Mouse (Mus musculus) small intestine, adult 2 months (tissue): ENCODE data around the gene Osbpl11. TPM values are rescaled to one million over a fixed set of nuclear protein-coding genes. Genes with fewer than 3 reads are reported as not detected.

Experiments used
- H3K27ac ChIP-seq: fragments of 200-500 bp; 2 replicates; pipeline ENCODE4 v1.5.1; 2012; ENCODE audit warnings: low read depth, low read length, control low read depth, inconsistent platforms; ENCODE audit not compliant: insufficient read depth
- H3K27me3 ChIP-seq: fragments of 200-500 bp; 2 replicates; pipeline ENCODE4 v1.6.1; 2012; ENCODE audit warnings: mild to moderate bottlenecking, moderate library complexity, low read length, inconsistent platforms; ENCODE audit not compliant: control insufficient read depth, insufficient read depth
- H3K36me3 ChIP-seq: fragments of 200-500 bp; 2 replicates; pipeline ENCODE4 v1.6.1; 2012; ENCODE audit warnings: mild to moderate bottlenecking, low read length, control low read depth, inconsistent platforms; ENCODE audit not compliant: control insufficient read depth, insufficient read depth
- H3K4me1 ChIP-seq: fragments of 200-500 bp; 2 replicates; pipeline ENCODE4 v1.6.1; 2012; ENCODE audit warnings: low read length, inconsistent platforms, mixed read lengths; ENCODE audit not compliant: control insufficient read depth, insufficient read depth, insufficient read length
- H3K4me3 ChIP-seq: fragments of 200-500 bp; 2 replicates; pipeline ENCODE4 v1.5.1; 2012; ENCODE audit warnings: low read depth, mild to moderate bottlenecking, control low read depth, inconsistent platforms, low read length, moderate library complexity
- CTCF ChIP-seq: fragments of 200-500 bp; IDR thresholded peaks from 2 replicates; pipeline ENCODE4 v1.5.1; 2012; ENCODE audit warnings: low read depth, mild to moderate bottlenecking, control low read depth, inconsistent platforms, low read length, moderate library complexity, mixed read lengths; ENCODE audit not compliant: insufficient replicate concordance, insufficient read length; ENCODE audit errors: extremely low read depth
- POLR2A ChIP-seq: fragments of 200-500 bp; IDR thresholded peaks from 2 replicates; pipeline ENCODE4 v1.6.1; 2012; ENCODE audit warnings: low read depth, mild to moderate bottlenecking, control low read depth, inconsistent platforms, low read length, moderate library complexity
- WGBS: fragments of 180-500 bp; shearing (Covaris S2); methylation state at CpG from one replicate; pipeline ENCODE4 v1.1.7; 2018; 5-methylcytosine and 5-hydroxymethylcytosine counted together
- polyA plus RNA-seq: library from polyadenylated mRNA; depleted of rRNA; stranded (reverse); fragments of >200 nt; gene quantifications from 2 replicates; pipeline ENCODE4 v1.2.3, GENCODE M21; 2012; rRNA removed

Osbpl11 gene
- polyA plus RNA-seq, 1 experiment: 8.3 TPM

GRCm38 (mm10) chr16:33283079-33283478 lies 98.2 kb downstream of the Osbpl11 start:
- Histone ChIP-seq H3K4me3 (no peak overlapping the region), H3K27ac (no peak overlapping the region), H3K4me1 (no peaks in the 10 kb centered on the region), H3K27me3 (no peaks in the 10 kb centered on the region), H3K36me3 (peaks cover 64% of the 10 kb centered on the region)
- 59% methylated on average over 1 of the region's 1 CpGs for WGBS
- no peak for TF ChIP-seq CTCF
- TF ChIP-seq POLR2A: no peak

GRCm38 (mm10) chr16:33288536-33288935 lies 103.7 kb downstream of the Osbpl11 start:
- no peaks in the 10 kb centered on the region for H3K27me3 ChIP-seq
- no peak overlapping the region for H3K27ac ChIP-seq
- H3K36me3 ChIP-seq: peaks cover 73% of the 10 kb centered on the region
- TF ChIP-seq POLR2A (no peak), CTCF (no peak)
- 87% methylated on average over 9 of the region's 9 CpGs for WGBS
- H3K4me1 ChIP-seq: no peaks in the 10 kb centered on the region
- no peak overlapping the region for H3K4me3 ChIP-seq

GRCm38 (mm10) chr16:33289981-33290380 lies 105.1 kb downstream of the Osbpl11 start:
- TF ChIP-seq POLR2A: no peak
- TF ChIP-seq CTCF: no peak
- no peaks in the 10 kb centered on the region for H3K27me3 ChIP-seq
- H3K36me3 ChIP-seq: peaks cover 75% of the 10 kb centered on the region
- 87% methylated on average over 7 of the region's 7 CpGs for WGBS
- no peaks in the 10 kb centered on the region for H3K4me1 ChIP-seq
- no peak overlapping the region for H3K4me3 ChIP-seq
- H3K27ac ChIP-seq: no peak overlapping the region

GRCm38 (mm10) chr16:33292241-33292640 lies 107.4 kb downstream of the Osbpl11 start:
- Histone ChIP-seq H3K36me3 (peaks cover 74% of the 10 kb centered on the region), H3K27me3 (no peaks in the 10 kb centered on the region), H3K27ac (no peak overlapping the region), H3K4me1 (no peaks in the 10 kb centered on the region), H3K4me3 (no peak overlapping the region)
- no peak for TF ChIP-seq POLR2A
- no peak for TF ChIP-seq CTCF
- 98% methylated on average over 7 of the region's 7 CpGs for WGBS

Other genes with a start within 250 kb of the Osbpl11 start
- gene Iqcg, start 128.9 kb upstream of the Osbpl11 start, polyA plus RNA-seq: 0.14 and 0.18 TPM in 2 replicates
- gene Rpl35a, start 128.6 kb upstream of the Osbpl11 start, polyA plus RNA-seq: 51.6 and 67.4 TPM in 2 replicates
- gene Lmln, start 122.5 kb upstream of the Osbpl11 start, polyA plus RNA-seq: 1.1 and 1.7 TPM in 2 replicates
- 5.0 and 10.3 TPM in 2 replicates for gene Snx4, start 66.4 kb downstream of the Osbpl11 start, polyA plus RNA-seq
- 1.5 and 4.0 TPM in 2 replicates for gene Zfp148, start 195.8 kb downstream of the Osbpl11 start, polyA plus RNA-seq